Mouse (Mus musculus) limb, embryonic 12.5 days (tissue): ENCODE measurements around the gene Epyc. TPM values are rescaled to one million over a fixed set of nuclear protein-coding genes. Genes with fewer than 3 reads are reported as not detected.

ENCODE experiments used
- ATAC-seq: fragments of 200-750 bp; cut with Nextera tagmentation; 2 replicates; pipeline ENCODE4 v1.8.0; 2017; ENCODE audit warnings: low read depth, moderate TSS enrichment; ENCODE audit not compliant: insufficient number of reproducible peaks, insufficient read depth, low FRiP score, low TSS enrichment
- H3K27ac ChIP-seq: fragments of 300-500 bp; sonication (generic); 2 replicates; pipeline ENCODE4 v1.5.1; 2016; ENCODE audit warnings: mild to moderate bottlenecking, moderate library complexity
- H3K27me3 ChIP-seq: fragments of 300-500 bp; sonication (generic); 2 replicates; pipeline ENCODE4 v1.6.1; 2016; ENCODE audit warnings: mild to moderate bottlenecking, moderate library complexity
- H3K36me3 ChIP-seq: fragments of 300-500 bp; sonication (generic); 2 replicates; pipeline ENCODE4 v1.6.1; 2016; ENCODE audit warnings: mild to moderate bottlenecking, moderate library complexity
- H3K4me1 ChIP-seq: fragments of 300-500 bp; sonication (generic); replicated peaks from 2 replicates; pipeline ENCODE4 v1.6.1; 2016
- H3K4me2 ChIP-seq: fragments of 300-500 bp; sonication (generic); 2 replicates; pipeline ENCODE4 v1.6.1; 2016; ENCODE audit warnings: mild to moderate bottlenecking, moderate library complexity
- H3K4me3 ChIP-seq: fragments of 300-500 bp; sonication (generic); replicated peaks from 2 replicates; pipeline ENCODE4 v1.5.1; 2016; ENCODE audit warnings: mild to moderate bottlenecking
- H3K9ac ChIP-seq: fragments of 300-500 bp; sonication (generic); replicated peaks from 2 replicates; pipeline ENCODE4 v1.6.1; 2016; ENCODE audit warnings: mild to moderate bottlenecking, moderate library complexity
- H3K9me3 ChIP-seq: fragments of 300-500 bp; sonication (generic); 2 replicates; pipeline ENCODE4 v1.6.1; 2016; ENCODE audit warnings: mild to moderate bottlenecking, moderate library complexity
- WGBS: fragments of 180-500 bp; shearing (Covaris S2); methylation state at CpG from one replicate; pipeline ENCODE4 v1.1.7; 2016; 5-methylcytosine and 5-hydroxymethylcytosine counted together
- polyA plus RNA-seq: library from polyadenylated mRNA; unstranded; fragments of >200 nt; fragmentation: Nextera tagmentation; extraction: Ambion mirVana; gene quantifications from 2 replicates; pipeline ENCODE4 v1.2.1, GENCODE M21; 2016

Gene Epyc
- 1.8 and 5.6 TPM in 2 replicates for polyA plus RNA-seq

- ATAC-seq, result no peak
- Histone ChIP-seq H3K9me3 (no peaks in the 10 kb centered on the region), H3K4me3 (no peak within 1 kb of the TSS), H3K27ac (no peak within 1 kb of the TSS), H3K27me3 (no peaks in the 10 kb centered on the region), H3K36me3 (no peaks in the 10 kb centered on the region), H3K9ac (no peak within 1 kb of the TSS), H3K4me1 (no peaks in the 10 kb centered on the region), H3K4me2 (no peak within 1 kb of the TSS)
- 84% methylated on average over 2 of the region's 2 CpGs for WGBS
Measured at GRCm38 (mm10) chr10:97643768-97644167, at the start of gene Epyc. Gene Epyc (plus strand): TSS chr10:97644068.

DNA sequence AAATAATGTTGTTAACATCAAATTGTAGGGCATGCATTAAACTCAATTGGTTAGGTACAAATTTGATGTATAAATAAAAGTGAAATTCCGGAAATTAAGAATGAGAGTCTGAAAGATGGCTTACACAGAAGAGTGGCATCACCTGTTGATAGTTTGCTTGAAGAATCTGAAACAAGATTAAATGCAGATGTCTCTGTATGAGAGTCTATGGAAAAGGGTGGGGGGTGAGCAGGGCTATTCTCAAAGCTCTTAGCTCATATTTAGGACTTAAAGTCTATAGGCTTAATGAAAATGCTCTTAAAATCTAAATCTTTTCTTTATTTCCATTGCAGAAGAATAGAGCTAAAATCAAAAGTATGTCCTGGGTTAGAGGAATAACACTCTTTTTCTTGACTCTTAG lies 48.2 kb upstream of the Epyc start:
- H3K9me3 ChIP-seq, result no peaks in the 10 kb centered on the region
- no peak for ATAC-seq
- no peaks in the 10 kb centered on the region for H3K27me3 ChIP-seq
- no peak overlapping the region for H3K4me2 ChIP-seq
- no peak overlapping the region for H3K9ac ChIP-seq
- no peak overlapping the region for H3K4me3 ChIP-seq
- WGBS, result 78% methylated on average over 1 of the region's 1 CpGs
- H3K36me3 ChIP-seq, result no peaks in the 10 kb centered on the region
- peaks cover 4% of the 10 kb centered on the region; the same call in 1 of the 2 replicates for H3K4me1 ChIP-seq
- no peak overlapping the region for H3K27ac ChIP-seq

DNA sequence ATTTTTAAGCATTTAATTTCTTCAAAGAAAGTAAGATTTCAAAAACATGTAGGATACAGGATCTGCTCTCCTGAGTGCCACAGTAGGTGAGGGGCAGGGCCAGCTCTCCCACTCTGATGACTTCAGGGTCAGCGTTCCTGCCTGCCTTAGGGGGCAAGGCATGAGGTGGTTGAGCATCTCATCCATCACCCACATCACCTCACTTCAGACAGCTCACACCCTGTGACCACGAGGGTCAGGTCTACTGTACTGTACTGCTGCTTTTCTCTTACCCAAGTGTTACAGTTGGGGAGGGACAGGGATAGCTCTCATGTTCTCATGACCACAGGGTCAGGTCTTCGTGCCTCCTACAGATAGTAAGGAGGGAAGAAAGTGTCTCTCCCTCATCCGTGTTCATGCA lies 42.1 kb upstream of the Epyc start:
- 67% methylated on average over 4 of the region's 4 CpGs for WGBS
- Histone ChIP-seq H3K27ac (no peak overlapping the region), H3K4me2 (no peak overlapping the region), H3K4me3 (no peak overlapping the region), H3K9ac (no peak overlapping the region), H3K36me3 (no peaks in the 10 kb centered on the region), H3K27me3 (no peaks in the 10 kb centered on the region), H3K9me3 (no peaks in the 10 kb centered on the region), H3K4me1 (no peaks in the 10 kb centered on the region)
- ATAC-seq, result no peak

- no peak overlapping the region for H3K9ac ChIP-seq
- H3K9me3 ChIP-seq, result no peaks in the 10 kb centered on the region
- ATAC-seq, result no peak
- H3K27me3 ChIP-seq, result no peaks in the 10 kb centered on the region
- no peak overlapping the region for H3K4me3 ChIP-seq
- H3K4me1 ChIP-seq, result no peaks in the 10 kb centered on the region
- no peak overlapping the region for H3K27ac ChIP-seq
- no peak overlapping the region for H3K4me2 ChIP-seq
- no peaks in the 10 kb centered on the region for H3K36me3 ChIP-seq
Measured at GRCm38 (mm10) chr10:97603256-97603655, 40.6 kb upstream of the Epyc start.

DNA sequence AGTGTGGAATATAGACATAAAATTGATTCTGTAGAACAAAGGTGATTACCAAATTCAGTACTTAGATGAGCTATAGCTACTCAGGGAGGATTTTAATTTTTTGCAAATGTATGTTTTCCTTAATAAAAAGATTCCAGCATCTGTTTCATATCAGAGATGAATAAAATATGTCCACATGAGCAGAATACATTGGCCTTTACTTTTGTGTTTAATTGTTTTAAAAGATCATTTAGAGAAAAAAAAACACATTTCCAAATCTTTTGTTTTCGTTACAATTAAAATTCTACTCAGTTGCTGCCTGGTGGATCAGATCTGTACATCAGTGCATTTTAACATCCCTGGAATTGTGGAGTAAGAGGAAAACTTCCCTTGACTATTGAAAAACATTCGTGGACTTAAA lies 37.3 kb upstream of the Epyc start, which contains the start of gene Kera:
Gene Kera, plus strand, starts transcription at position 301 of the 400 bp plus-strand sequence.
- Histone ChIP-seq H3K27me3 (no peaks in the 10 kb centered on the region), H3K27ac (0 out of 2 replicates have a peak within 1 kb of the TSS, but pooled peaks have one; percentile 35), H3K36me3 (no peaks in the 10 kb centered on the region), H3K4me3 (no peak within 1 kb of the TSS), H3K4me2 (no peak within 1 kb of the TSS), H3K9ac (no peak within 1 kb of the TSS), H3K4me1 (0 out of 2 replicates have a peak, but pooled peaks cover 3% of the 10 kb centered on the region), H3K9me3 (no peaks in the 10 kb centered on the region)
- ATAC-seq, result no peak
- WGBS, result 71% methylated on average over 2 of the region's 2 CpGs

- H3K27me3 ChIP-seq, result no peaks in the 10 kb centered on the region
- H3K27ac ChIP-seq, result no peak overlapping the region
- WGBS, result 95% methylated on average over 1 of the region's 1 CpGs
- no peak for ATAC-seq
- H3K4me1 ChIP-seq, result no peaks in the 10 kb centered on the region
- no peak overlapping the region for H3K9ac ChIP-seq
- no peak overlapping the region for H3K4me2 ChIP-seq
- no peak overlapping the region for H3K4me3 ChIP-seq
- H3K9me3 ChIP-seq, result no peaks in the 10 kb centered on the region
- no peaks in the 10 kb centered on the region for H3K36me3 ChIP-seq
Measured at GRCm38 (mm10) chr10:97622328-97622727, 21.5 kb upstream of the Epyc start.

DNA sequence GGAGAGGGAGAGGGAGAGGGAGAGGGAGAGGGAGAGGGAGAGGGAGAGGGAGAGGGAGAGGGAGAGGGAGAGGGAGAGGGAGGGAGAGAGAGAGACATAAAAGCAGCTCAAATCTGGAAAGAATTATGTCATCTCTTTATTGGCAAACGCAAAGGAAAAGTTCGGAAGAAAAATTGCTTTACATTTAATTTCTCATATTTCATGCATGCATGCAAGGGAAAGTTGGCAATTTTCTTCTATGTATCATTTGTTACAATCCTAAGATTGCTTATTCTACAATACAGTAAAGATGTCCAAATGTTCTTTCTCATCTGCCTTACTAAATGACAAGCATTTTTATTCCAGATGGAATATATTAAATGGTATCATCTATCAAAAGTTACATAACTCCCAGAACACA lies 19.5 kb upstream of the Epyc start:
- no peak for ATAC-seq
- no peaks in the 10 kb centered on the region for H3K36me3 ChIP-seq
- 20% methylated on average over 2 of the region's 2 CpGs for WGBS
- H3K27ac ChIP-seq, result no peak overlapping the region
- no peaks in the 10 kb centered on the region for H3K9me3 ChIP-seq
- H3K27me3 ChIP-seq, result no peaks in the 10 kb centered on the region
- no peak overlapping the region for H3K4me3 ChIP-seq
- no peak overlapping the region for H3K4me2 ChIP-seq
- no peaks in the 10 kb centered on the region for H3K4me1 ChIP-seq
- no peak overlapping the region for H3K9ac ChIP-seq

DNA sequence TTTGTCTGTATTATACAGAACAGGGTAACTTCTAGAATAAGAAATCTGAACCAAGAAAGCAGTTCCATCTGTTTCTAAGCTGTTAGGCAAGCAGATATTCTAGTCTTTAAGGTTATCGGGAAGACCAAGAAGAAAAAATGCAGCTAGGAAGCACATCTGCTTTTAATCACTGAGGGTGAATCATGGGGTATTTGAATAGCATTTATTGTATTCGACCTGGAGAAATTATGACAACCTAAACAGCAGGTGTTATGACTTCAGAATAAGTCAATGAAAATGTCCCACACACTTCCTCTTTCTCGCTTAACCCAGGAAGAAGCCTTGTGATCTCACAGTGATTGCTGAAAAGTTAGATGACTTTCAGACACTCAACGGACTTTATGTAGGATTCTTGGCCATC lies 18.8 kb upstream of the Epyc start:
- H3K4me2 ChIP-seq, result no peak overlapping the region
- H3K27ac ChIP-seq, result no peak overlapping the region
- H3K9ac ChIP-seq, result no peak overlapping the region
- no peaks in the 10 kb centered on the region for H3K27me3 ChIP-seq
- 35% methylated on average over 4 of the region's 4 CpGs for whole genome bisulfite sequencing
- no peaks in the 10 kb centered on the region for H3K36me3 ChIP-seq
- H3K4me1 ChIP-seq, result no peaks in the 10 kb centered on the region
- no peaks in the 10 kb centered on the region for H3K9me3 ChIP-seq
- no peak overlapping the region for H3K4me3 ChIP-seq
- ATAC-seq, result no peak

DNA sequence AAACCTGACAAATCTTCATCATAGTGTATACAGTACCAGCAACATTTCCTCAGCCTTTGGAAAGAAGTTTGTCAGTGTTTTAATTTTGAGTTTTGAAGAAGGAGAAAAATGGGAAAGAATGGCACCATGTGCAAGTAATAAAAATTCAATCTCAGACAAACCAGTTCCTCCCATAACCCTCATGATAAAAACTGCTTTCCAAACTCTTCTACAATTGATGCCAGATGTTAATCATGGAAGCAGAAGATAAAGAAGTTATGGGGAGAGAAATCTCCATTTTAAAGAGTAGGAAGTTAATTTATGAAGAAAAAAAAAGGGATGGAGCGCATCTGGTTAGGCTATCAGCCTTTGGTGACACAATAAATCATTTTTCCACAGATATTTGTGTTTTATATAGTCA lies 17.3 kb upstream of the Epyc start:
- Histone ChIP-seq H3K36me3 (no peaks in the 10 kb centered on the region), H3K9me3 (no peaks in the 10 kb centered on the region), H3K27me3 (no peaks in the 10 kb centered on the region), H3K4me2 (no peak overlapping the region), H3K4me1 (no peaks in the 10 kb centered on the region), H3K27ac (no peak overlapping the region), H3K9ac (no peak overlapping the region), H3K4me3 (no peak overlapping the region)
- no peak for ATAC-seq
- 39% methylated on average over 1 of the region's 1 CpGs for WGBS

DNA sequence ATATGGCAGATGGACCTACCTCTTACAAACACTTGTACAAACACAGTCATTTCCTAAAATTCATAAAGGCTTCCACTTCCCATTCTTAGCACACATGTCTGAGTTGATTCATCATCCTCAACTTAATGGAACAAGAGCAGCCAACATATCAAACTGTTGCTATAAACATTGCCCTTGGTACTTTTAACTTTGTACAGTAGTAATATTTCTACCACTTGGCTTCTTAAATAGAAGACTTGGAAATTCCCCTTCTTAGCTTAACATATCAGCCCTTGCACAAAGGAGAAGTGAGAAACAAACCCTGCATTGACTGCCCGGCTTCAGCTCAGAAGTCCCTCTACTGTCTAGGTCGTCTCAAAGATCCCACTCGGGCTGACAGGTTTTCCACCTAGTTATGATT lies 12.8 kb upstream of the Epyc start:
- ATAC-seq, result no peak
- WGBS, result 83% methylated on average over 3 of the region's 3 CpGs

DNA sequence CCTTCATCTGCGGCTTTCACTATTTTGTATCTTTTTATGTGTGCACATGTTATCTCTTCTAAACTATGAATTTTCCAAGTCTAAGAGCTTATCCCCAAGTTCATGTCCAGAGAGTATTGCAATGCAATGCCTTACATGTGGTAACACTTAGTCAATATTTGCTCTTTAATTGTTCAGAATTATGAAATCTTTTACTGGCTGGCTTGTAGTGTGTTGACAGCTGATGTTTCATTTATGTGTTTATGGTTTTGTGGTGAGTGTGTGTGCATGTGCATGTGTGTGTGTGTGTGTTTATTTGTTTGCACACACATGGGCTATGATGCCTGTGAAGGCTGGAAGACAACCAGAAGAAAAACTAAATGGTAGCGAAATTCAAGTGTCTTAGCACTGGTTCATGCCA lies 1.9 kb upstream of the Epyc start:
- H3K9ac ChIP-seq, result no peak overlapping the region
- H3K27ac ChIP-seq, result no peak overlapping the region
- H3K27me3 ChIP-seq, result no peaks in the 10 kb centered on the region
- no peaks in the 10 kb centered on the region for H3K9me3 ChIP-seq
- H3K4me1 ChIP-seq, result no peaks in the 10 kb centered on the region
- no peak for ATAC-seq
- H3K4me2 ChIP-seq, result no peak overlapping the region
- H3K36me3 ChIP-seq, result no peaks in the 10 kb centered on the region
- 88% methylated on average over 2 of the region's 2 CpGs for WGBS
- no peak overlapping the region for H3K4me3 ChIP-seq

More for the DNA sequence above, 12.8 kb upstream of the Epyc start:
- Histone ChIP-seq H3K4me1 (no peaks in the 10 kb centered on the region), H3K9me3 (no peaks in the 10 kb centered on the region), H3K4me3 (no peak overlapping the region), H3K27me3 (no peaks in the 10 kb centered on the region), H3K9ac (no peak overlapping the region), H3K36me3 (no peaks in the 10 kb centered on the region), H3K27ac (no peak overlapping the region), H3K4me2 (no peak overlapping the region)

- Histone ChIP-seq H3K36me3 (no peaks in the 10 kb centered on the region), H3K9me3 (no peaks in the 10 kb centered on the region), H3K27ac (no peak overlapping the region), H3K4me1 (0 out of 2 replicates have a peak, but pooled peaks cover 5% of the 10 kb centered on the region), H3K27me3 (no peaks in the 10 kb centered on the region), H3K4me2 (no peak overlapping the region), H3K4me3 (no peak overlapping the region), H3K9ac (no peak overlapping the region)
- 41% methylated on average over 2 of the region's 2 CpGs for WGBS
- ATAC-seq, result no peak
Measured at GRCm38 (mm10) chr10:97650334-97650733, 6.5 kb downstream of the Epyc start.
